Mouse (Mus musculus): ENCODE results near the gene Ncf1. TPM values are rescaled to one million over a fixed set of nuclear protein-coding genes. Genes with fewer than 3 reads are reported as not detected.

Ncf1 gene
- polyA plus RNA-seq, 1 experiment from 2014 or later = 26.0 TPM

GRCm38 (mm10) chr5:134179871-134180270 is 49.6 kb downstream of the Ncf1 start:
- no peak overlapping the region for H3K27ac ChIP-seq (ENCODE audit: low read depth)
- H3K9me3 ChIP-seq (ENCODE audit: low read length) = no peaks in the 10 kb centered on the region
- no peak for ATAC-seq
- no peak overlapping the region for H3K4me2 ChIP-seq (ENCODE audit: low read depth, low read length)
- TF ChIP-seq EP300 (IDR thresholded peaks at IDR 0.05; ENCODE audit: low read depth) = no peak
- TF ChIP-seq CTCF (IDR thresholded peaks at IDR 0.05; ENCODE audit: low read depth) = peak; percentile 89
- no peaks in the 10 kb centered on the region for H3K36me3 ChIP-seq (replicated peaks; ENCODE audit: insufficient read depth, low read length)
- DNase-seq = peak; percentile 85
- H3K4me1 ChIP-seq (ENCODE audit: insufficient read depth) = peaks cover 33% of the 10 kb centered on the region
- no peak overlapping the region for H3K9ac ChIP-seq (replicated peaks)
- 14% methylated on average over 7 of the region's 7 CpGs for WGBS (ENCODE audit: insufficient replicate concordance)
- H3K4me3 ChIP-seq (ENCODE audit: low read depth, low read length) = no peak overlapping the region
- no peaks in the 10 kb centered on the region for H3K27me3 ChIP-seq (ENCODE audit: insufficient read depth, low read length)

- no peak for DNase-seq
- TF ChIP-seq CTCF (IDR thresholded peaks at IDR 0.05; ENCODE audit: low read depth) = no peak
- no peak for TF ChIP-seq EP300 (IDR thresholded peaks at IDR 0.05; ENCODE audit: low read depth)
- no peak overlapping the region for H3K4me3 ChIP-seq (ENCODE audit: low read depth, low read length)
- no peaks in the 10 kb centered on the region for H3K27me3 ChIP-seq (ENCODE audit: insufficient read depth, low read length)
- H3K36me3 ChIP-seq (replicated peaks; ENCODE audit: insufficient read depth, low read length) = no peaks in the 10 kb centered on the region
- no peak overlapping the region for H3K27ac ChIP-seq (ENCODE audit: low read depth)
- ATAC-seq = no peak
- peaks cover 29% of the 10 kb centered on the region for H3K4me1 ChIP-seq (ENCODE audit: insufficient read depth)
- H3K4me2 ChIP-seq (ENCODE audit: low read depth, low read length) = no peak overlapping the region
- no peaks in the 10 kb centered on the region for H3K9me3 ChIP-seq (ENCODE audit: low read length)
- no peak overlapping the region for H3K9ac ChIP-seq (replicated peaks)
- 71% methylated on average over 7 of the region's 7 CpGs for WGBS (ENCODE audit: insufficient replicate concordance)
Measured at GRCm38 (mm10) chr5:134178536-134178935, 50.9 kb downstream of the Ncf1 start.

- TF ChIP-seq EP300 (IDR thresholded peaks at IDR 0.05; ENCODE audit: low read depth) = no peak
- TF ChIP-seq CTCF (IDR thresholded peaks at IDR 0.05; ENCODE audit: low read depth) = no peak
- Histone ChIP-seq H3K36me3 (replicated peaks; ENCODE audit: insufficient read depth, low read length) (peaks cover 4% of the 10 kb centered on the region; the same call in 1 of the 2 replicates), H3K9me3 (ENCODE audit: low read length) (no peaks in the 10 kb centered on the region), H3K4me1 (ENCODE audit: insufficient read depth) (peaks cover 12% of the 10 kb centered on the region), H3K4me3 (ENCODE audit: low read depth, low read length) (peak within 1 kb of the TSS; percentile 98), H3K4me2 (ENCODE audit: low read depth, low read length) (peak within 1 kb of the TSS; percentile 93), H3K9ac (replicated peaks) (peak within 1 kb of the TSS; percentile 79), H3K27ac (ENCODE audit: low read depth) (peak within 1 kb of the TSS; percentile 88), H3K27me3 (ENCODE audit: insufficient read depth, low read length) (no peaks in the 10 kb centered on the region)
- under 1% methylated on average over 72 of the region's 72 CpGs for WGBS (ENCODE audit: insufficient replicate concordance)
- DNase-seq = peak; percentile 87
- peak; percentile 91 for ATAC-seq
Measured at GRCm38 (mm10) chr5:134176169-134176881, 53.1 kb downstream of the Ncf1 start, which contains the start of gene Rcc1l. Rcc1l (minus strand) TSS chr5:134176774.

GRCm38 (mm10) chr5:134175696-134176095 is 53.7 kb downstream of the Ncf1 start:
- peak overlapping the region; percentile 79 for H3K9ac ChIP-seq (replicated peaks)
- ATAC-seq (no peak), DNase-seq (no peak)
- no peaks in the 10 kb centered on the region for H3K27me3 ChIP-seq (ENCODE audit: insufficient read depth, low read length)
- H3K27ac ChIP-seq (ENCODE audit: low read depth) = peak overlapping the region; percentile 88
- no peaks in the 10 kb centered on the region for H3K9me3 ChIP-seq (ENCODE audit: low read length)
- peak overlapping the region; percentile 98 for H3K4me3 ChIP-seq (ENCODE audit: low read depth, low read length)
- peaks cover 4% of the 10 kb centered on the region; the same call in 1 of the 2 replicates for H3K36me3 ChIP-seq (replicated peaks; ENCODE audit: insufficient read depth, low read length)
- no peak for TF ChIP-seq CTCF (IDR thresholded peaks at IDR 0.05; ENCODE audit: low read depth)
- no peak for TF ChIP-seq EP300 (IDR thresholded peaks at IDR 0.05; ENCODE audit: low read depth)
- WGBS (ENCODE audit: insufficient replicate concordance) = 10% methylated on average over 10 of the region's 10 CpGs
- H3K4me2 ChIP-seq (ENCODE audit: low read depth, low read length) = peak overlapping the region; percentile 93
- peaks cover 12% of the 10 kb centered on the region for H3K4me1 ChIP-seq (ENCODE audit: insufficient read depth)

GRCm38 (mm10) chr5:134173206-134173605 is 56.2 kb downstream of the Ncf1 start:
- H3K27me3 ChIP-seq (ENCODE audit: insufficient read depth, low read length) = no peaks in the 10 kb centered on the region
- DNase-seq (peak; percentile 66), ATAC-seq (no peak)
- WGBS (ENCODE audit: insufficient replicate concordance) = 31% methylated on average over 4 of the region's 4 CpGs
- peaks cover 7% of the 10 kb centered on the region for H3K36me3 ChIP-seq (replicated peaks; ENCODE audit: insufficient read depth, low read length)
- H3K4me1 ChIP-seq (ENCODE audit: insufficient read depth) = peaks cover 12% of the 10 kb centered on the region
- H3K4me2 ChIP-seq (ENCODE audit: low read depth, low read length) = no peak overlapping the region
- no peak for TF ChIP-seq EP300 (IDR thresholded peaks at IDR 0.05; ENCODE audit: low read depth)
- TF ChIP-seq CTCF (IDR thresholded peaks at IDR 0.05; ENCODE audit: low read depth) = peak; percentile 79
- no peak overlapping the region for H3K9ac ChIP-seq (replicated peaks)
- H3K4me3 ChIP-seq (ENCODE audit: low read depth, low read length) = no peak overlapping the region
- no peak overlapping the region for H3K27ac ChIP-seq (ENCODE audit: low read depth)
- no peaks in the 10 kb centered on the region for H3K9me3 ChIP-seq (ENCODE audit: low read length)

GRCm38 (mm10) chr5:134170167-134170566 is 59.3 kb downstream of the Ncf1 start:
- H3K27me3 ChIP-seq (ENCODE audit: insufficient read depth, low read length) = no peaks in the 10 kb centered on the region
- H3K27ac ChIP-seq (ENCODE audit: low read depth) = no peak overlapping the region
- no peaks in the 10 kb centered on the region for H3K9me3 ChIP-seq (ENCODE audit: low read length)
- peaks cover 13% of the 10 kb centered on the region for H3K36me3 ChIP-seq (replicated peaks; ENCODE audit: insufficient read depth, low read length)
- DNase-seq = no peak
- no peak overlapping the region for H3K9ac ChIP-seq (replicated peaks)
- peaks cover under 1% of the 10 kb centered on the region for H3K4me1 ChIP-seq (ENCODE audit: insufficient read depth)
- TF ChIP-seq EP300 (IDR thresholded peaks at IDR 0.05; ENCODE audit: low read depth) = no peak
- no peak for TF ChIP-seq CTCF (IDR thresholded peaks at IDR 0.05; ENCODE audit: low read depth)
- H3K4me2 ChIP-seq (ENCODE audit: low read depth, low read length) = no peak overlapping the region
- no peak overlapping the region for H3K4me3 ChIP-seq (ENCODE audit: low read depth, low read length)
- peak; percentile 40; the same call in 1 of the 2 replicates for ATAC-seq
- 67% methylated on average over 8 of the region's 8 CpGs for WGBS (ENCODE audit: insufficient replicate concordance)

Other genes starting within 250 kb of the Ncf1 start
- 0.69 and 1.00 TPM in 2 replicates for gene Castor2, start 129.9 kb downstream of the Ncf1 start, polyA plus RNA-seq (2015; fragmentation: Nextera tagmentation; extraction: Ambion mirVana)
- 10.2 and 10.8 TPM in 2 replicates for gene Rcc1l, start 52.9 kb downstream of the Ncf1 start, polyA plus RNA-seq (2015; fragmentation: Nextera tagmentation; extraction: Ambion mirVana)
- 1.8 and 2.1 TPM in 2 replicates for gene Gtf2ird2, start 45.6 kb downstream of the Ncf1 start, polyA plus RNA-seq (2015; fragmentation: Nextera tagmentation; extraction: Ambion mirVana)
- 29.8 and 34.7 TPM in 2 replicates for gene Gtf2i, start 85.1 kb upstream of the Ncf1 start, polyA plus RNA-seq (2015; fragmentation: Nextera tagmentation; extraction: Ambion mirVana)
- gene Gtf2ird1, start 227.1 kb upstream of the Ncf1 start, polyA plus RNA-seq (2015; fragmentation: Nextera tagmentation; extraction: Ambion mirVana) = 10.0 and 11.0 TPM in 2 replicates

All from liver, postnatal 0 days (tissue).